Mouse (Mus musculus) CH12.LX (cell line): ENCODE results near the gene Prkce. TPM values are rescaled to one million over a fixed set of nuclear protein-coding genes. Genes with fewer than 3 reads are reported as not detected.

Experiments
- DNase-seq: peaks from one replicate; pipeline ENCODE4 v3.0.0-alpha.2; 2013; ENCODE audit errors: extremely low read depth
- H3K27ac ChIP-seq: 2 replicates; pipeline ENCODE4 v1.5.1; 2012; ENCODE audit warnings: low read depth, mild to moderate bottlenecking, control low read depth, moderate library complexity; ENCODE audit not compliant: insufficient read depth
- H3K27me3 ChIP-seq: replicated peaks from 2 replicates; pipeline ENCODE3; 2012; ENCODE audit warnings: inconsistent platforms
- H3K36me3 ChIP-seq, 2 experiments: replicated peaks in 1 of 2; 2 replicates each; pipeline versions ENCODE3 to v1.6.1; 2012; ENCODE audit warnings: inconsistent platforms in 1 of 2, low read length in 1 of 2, mild to moderate bottlenecking in 1 of 2, mixed read lengths in 1 of 2, moderate library complexity in 1 of 2; ENCODE audit not compliant: control insufficient read depth in 1 of 2, insufficient read depth in 1 of 2
- H3K4me1 ChIP-seq, 2 experiments: 2 replicates each; pipeline ENCODE4 v1.6.1; 2012; ENCODE audit warnings: inconsistent platforms in 1 of 2, moderate library complexity in 1 of 2; ENCODE audit not compliant: insufficient read depth in 2 of 2, control insufficient read depth in 1 of 2
- H3K4me2 ChIP-seq: 2 replicates; pipeline ENCODE4 v1.6.1; 2012; ENCODE audit warnings: low read depth, mild to moderate bottlenecking, control low read depth; ENCODE audit not compliant: poor library complexity, insufficient read depth, severe bottlenecking
- H3K4me3 ChIP-seq, 3 experiments: fragments of 150-350 bp in 1 of 3; sonication (generic) in 1 of 3; replicated peaks in 1 of 3; 2 replicates each; pipeline versions ENCODE3 to v1.5.1; 2011 to 2012; ENCODE audit warnings: low read depth in 2 of 3, low read length in 2 of 3, mild to moderate bottlenecking in 2 of 3, moderate library complexity in 2 of 3, control low read depth in 1 of 3, improper control_type of control experiment in 1 of 3, inconsistent platforms in 1 of 3, mixed read lengths in 1 of 3; ENCODE audit not compliant: poor library complexity in 1 of 3
- H3K79me2 ChIP-seq: replicated peaks from 2 replicates; pipeline ENCODE4 v1.6.1; 2012; ENCODE audit warnings: mild to moderate bottlenecking, moderate library complexity; ENCODE audit not compliant: control insufficient read depth, poor library complexity, insufficient read depth, severe bottlenecking; ENCODE audit errors: extremely low read depth
- H3K9ac ChIP-seq: 2 replicates; pipeline ENCODE4 v1.6.1; 2012; ENCODE audit warnings: low read depth, mild to moderate bottlenecking, control low read depth, moderate library complexity; ENCODE audit not compliant: insufficient read depth
- H3K9me3 ChIP-seq: replicated peaks from 2 replicates; pipeline ENCODE3; 2012; ENCODE audit warnings: low read length, inconsistent platforms, mixed read lengths
- BHLHE40 ChIP-seq: IDR thresholded peaks from 2 replicates; pipeline ENCODE4 v1.6.1; 2011; ENCODE audit warnings: mild to moderate bottlenecking, low read depth, low read length, improper control_type of control experiment
- CHD1 ChIP-seq: IDR thresholded peaks from 2 replicates; pipeline ENCODE4 v1.6.1; 2012; ENCODE audit warnings: low read depth, low read length, improper control_type of control experiment, inconsistent platforms
- CHD2 ChIP-seq: IDR thresholded peaks from 2 replicates; pipeline ENCODE4 v1.6.1; 2011; ENCODE audit warnings: low read length, improper control_type of control experiment
- E2F4 ChIP-seq: IDR thresholded peaks from 2 replicates; pipeline ENCODE4 v1.6.1; 2011; ENCODE audit warnings: low read depth, low read length, improper control_type of control experiment; ENCODE audit not compliant: insufficient replicate concordance
- ELF1 ChIP-seq: IDR thresholded peaks from 2 replicates; pipeline ENCODE4 v1.6.1; 2014; ENCODE audit warnings: low read depth, mild to moderate bottlenecking, inconsistent platforms, low read length, improper control_type of control experiment
- EP300 ChIP-seq: IDR thresholded peaks from 2 replicates; pipeline ENCODE4 v1.6.1; 2011; ENCODE audit warnings: low read length, improper control_type of control experiment
- GABPA ChIP-seq: IDR thresholded peaks from 2 replicates; pipeline ENCODE4 v1.6.1; 2012; ENCODE audit warnings: low read depth, low read length, improper control_type of control experiment, inconsistent platforms; ENCODE audit not compliant: insufficient replicate concordance
- IRF4 ChIP-seq: IDR thresholded peaks from 2 replicates; pipeline ENCODE4 v1.6.1; 2014; ENCODE audit warnings: low read depth, mild to moderate bottlenecking, inconsistent platforms, low read length, improper control_type of control experiment
- JUN ChIP-seq: IDR thresholded peaks from 2 replicates; pipeline ENCODE4 v1.6.1; 2011; ENCODE audit warnings: low read depth, mild to moderate bottlenecking, low read length, improper control_type of control experiment, moderate library complexity; ENCODE audit not compliant: insufficient read depth
- JUND ChIP-seq: conservative IDR thresholded peaks from 2 replicates; pipeline ENCODE4 v1.6.1; 2011; ENCODE audit warnings: low read depth, low read length, improper control_type of control experiment
- MAFK ChIP-seq: IDR thresholded peaks from 2 replicates; pipeline ENCODE4 v1.6.1; 2011; ENCODE audit warnings: low read length, improper control_type of control experiment; ENCODE audit not compliant: insufficient replicate concordance
- MAX ChIP-seq: IDR thresholded peaks from 2 replicates; pipeline ENCODE4 v1.6.1; 2011; ENCODE audit warnings: low read length, improper control_type of control experiment
- MEF2A ChIP-seq: IDR thresholded peaks from 2 replicates; pipeline ENCODE4 v1.6.1; 2014; ENCODE audit warnings: low read depth, mild to moderate bottlenecking, inconsistent platforms, low read length, improper control_type of control experiment, borderline replicate concordance
- MYC ChIP-seq: IDR thresholded peaks from 2 replicates; pipeline ENCODE4 v1.6.1; 2011; ENCODE audit warnings: low read depth, mild to moderate bottlenecking, improper control_type of control experiment, low read length
- NRF1 ChIP-seq: IDR thresholded peaks from 2 replicates; pipeline ENCODE4 v1.6.1; 2014; ENCODE audit warnings: low read depth, mild to moderate bottlenecking, inconsistent platforms, low read length, improper control_type of control experiment, moderate library complexity
- PAX5 ChIP-seq: IDR thresholded peaks from 2 replicates; pipeline ENCODE4 v1.6.1; 2012; ENCODE audit warnings: low read length, inconsistent platforms, mixed read lengths
- POLR2AphosphoS2 ChIP-seq: IDR thresholded peaks from 2 replicates; pipeline ENCODE4 v1.6.1; 2011; ENCODE audit warnings: low read depth, low read length, improper control_type of control experiment
- RAD21 ChIP-seq: IDR thresholded peaks from 2 replicates; pipeline ENCODE4 v1.6.1; 2011; ENCODE audit warnings: low read depth, mild to moderate bottlenecking, low read length, improper control_type of control experiment, moderate library complexity
- RCOR1 ChIP-seq: conservative IDR thresholded peaks from 2 replicates; pipeline ENCODE4 v1.6.1; 2012; ENCODE audit warnings: low read depth, mild to moderate bottlenecking, inconsistent platforms, low read length, improper control_type of control experiment
- SIN3A ChIP-seq: IDR thresholded peaks from 2 replicates; pipeline ENCODE4 v1.6.1; 2012; ENCODE audit warnings: low read length, improper control_type of control experiment, inconsistent platforms
- TBP ChIP-seq: conservative IDR thresholded peaks from 2 replicates; pipeline ENCODE4 v1.6.1; 2011; ENCODE audit warnings: low read depth, low read length, improper control_type of control experiment
- USF2 ChIP-seq: conservative IDR thresholded peaks from 2 replicates; pipeline ENCODE4 v1.6.1; 2011; ENCODE audit warnings: low read depth, low read length, improper control_type of control experiment
- ZC3H11A ChIP-seq: IDR thresholded peaks from 2 replicates; pipeline ENCODE4 v1.6.1; 2012; ENCODE audit warnings: low read depth, mild to moderate bottlenecking, inconsistent platforms, low read length, improper control_type of control experiment
- ZKSCAN1 ChIP-seq: IDR thresholded peaks from 2 replicates; pipeline ENCODE4 v1.6.1; 2012; ENCODE audit warnings: low read depth, inconsistent platforms, low read length, improper control_type of control experiment, borderline replicate concordance
- ZMIZ1 ChIP-seq: IDR thresholded peaks from 2 replicates; pipeline ENCODE4 v1.6.1; 2012; ENCODE audit warnings: low read depth, mild to moderate bottlenecking, inconsistent platforms, low read length, improper control_type of control experiment
- dilution Hi-C: fragments of 300-500 bp; cut with MboI; formaldehyde crosslinking; loops from 2 replicates; pipeline ENCODE4 v1.14.3; 2020; ENCODE audit warnings: low sequenced_read_pairs; ENCODE audit not compliant: extremely low pct_unique_long_range_greater_than_20kb, extremely low pct_ligation_motif_present
- in situ Hi-C: fragments of 300-500 bp; cut with MboI; formaldehyde crosslinking; loops from 3 replicates; pipeline ENCODE4 v1.14.3; 2019; ENCODE audit warnings: low sequenced_read_pairs, low pct_ligation_motif_present, low pct_unique_long_range_greater_than_20kb, mixed read lengths
- polyA plus RNA-seq: library from polyadenylated mRNA; unstranded; fragments of >175 nt; gene quantifications from 2 replicates; pipeline ENCODE4 v1.2.1, GENCODE M21; 2012; ENCODE audit warnings: low read depth; ENCODE audit not compliant: insufficient read length
- total RNA-seq, 2 experiments: library from RNA; depleted of rRNA; stranded (reverse); fragments of 300-350 nt in 1 of 2; fragments of >200 nt in 1 of 2; gene quantifications; 2 replicates each; pipeline ENCODE4 v1.2.3; 2012 to 2014

The Prkce gene
- total and polyA plus RNA-seq, 3 experiments: 4.1 to 13.2 (median 11.4) TPM

- no peak for DNase-seq
- H3K36me3 ChIP-seq: peaks cover 7 to 30% of the 10 kb centered on the region in 2 experiments
- H3K4me2 ChIP-seq: no peak overlapping the region
- no peak overlapping the region for H3K4me3 ChIP-seq
- no peaks in the 10 kb centered on the region; the same call in 1 of the 2 replicates for H3K79me2 ChIP-seq
- H3K9ac ChIP-seq: no peak overlapping the region
- in situ Hi-C loops: no loop called here
- peaks cover 0 to 46% of the 10 kb centered on the region in 2 experiments; a peak in 2 of 4 replicates for H3K4me1 ChIP-seq
- no peaks in the 10 kb centered on the region for H3K27me3 ChIP-seq
- H3K27ac ChIP-seq: no peak overlapping the region
- no peaks in the 10 kb centered on the region for H3K9me3 ChIP-seq
- TF ChIP-seq MAX: no peak
- TF ChIP-seq ELF1: no peak
- no peak for TF ChIP-seq EP300
- TF ChIP-seq RCOR1: no peak
- no peak for TF ChIP-seq CHD1
- no peak for TF ChIP-seq GABPA
- TF ChIP-seq MYC: no peak
- no peak for TF ChIP-seq NRF1
- no peak for TF ChIP-seq USF2
- TF ChIP-seq BHLHE40: no peak
- TF ChIP-seq ZKSCAN1: no peak
- TF ChIP-seq MEF2A: no peak
- TF ChIP-seq JUN: no peak
- TF ChIP-seq CHD2: no peak
- TF ChIP-seq PAX5: no peak
- TF ChIP-seq E2F4: no peak
- TF ChIP-seq RAD21: no peak
- no peak for TF ChIP-seq ZC3H11A
- no peak for TF ChIP-seq IRF4
- TF ChIP-seq, all 38 proteins: peak for 0
- dilution Hi-C loops: no loop called here
Observed at GRCm38 (mm10) chr17:86414608-86415007, 247.0 kb downstream of the Prkce start.

DNA sequence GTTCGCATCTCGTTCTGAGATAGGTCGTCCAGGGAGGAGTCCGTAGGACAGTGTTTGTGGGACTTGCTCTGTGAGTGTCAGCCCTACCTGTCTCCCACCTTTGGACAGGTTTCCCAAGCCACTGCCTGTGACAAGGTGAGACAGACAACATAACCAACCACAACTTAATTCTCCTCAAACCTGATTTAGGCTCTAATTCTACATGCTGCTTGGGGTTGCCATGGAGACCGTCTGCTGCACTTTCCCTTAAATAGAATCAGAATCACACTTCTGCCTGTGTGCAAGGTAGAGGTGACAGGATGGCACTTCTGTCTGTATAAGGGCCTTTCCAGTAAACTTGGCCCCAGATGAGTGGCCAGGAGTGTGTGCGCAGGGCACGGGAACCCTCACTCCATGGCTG is 248.4 kb downstream of the Prkce start:
- no peak overlapping the region for H3K9ac ChIP-seq
- H3K9me3 ChIP-seq: peaks cover 5% of the 10 kb centered on the region
- H3K27me3 ChIP-seq: no peaks in the 10 kb centered on the region
- no peaks in the 10 kb centered on the region; the same call in 1 of the 2 replicates for H3K79me2 ChIP-seq
- TF ChIP-seq TBP: no peak
- no peak for TF ChIP-seq E2F4
- TF ChIP-seq CHD2: no peak
- no peak for TF ChIP-seq JUND
- TF ChIP-seq MAX: no peak
- no peak for TF ChIP-seq MAFK
- TF ChIP-seq SIN3A: no peak
- TF ChIP-seq RAD21: no peak
- no peak for TF ChIP-seq POLR2AphosphoS2
- no peak for TF ChIP-seq ZC3H11A
- TF ChIP-seq ZKSCAN1: no peak
- no peak for TF ChIP-seq IRF4
- TF ChIP-seq BHLHE40: no peak
- no peak for TF ChIP-seq CHD1
- TF ChIP-seq GABPA: no peak
- no peak for TF ChIP-seq EP300
- no peak for TF ChIP-seq ZMIZ1
- H3K4me2 ChIP-seq: no peak overlapping the region
- H3K4me1 ChIP-seq: peaks cover 0 to 32% of the 10 kb centered on the region in 2 experiments; a peak in 2 of 4 replicates
- H3K36me3 ChIP-seq: peaks cover 7 to 39% of the 10 kb centered on the region in 2 experiments
- in situ Hi-C loops (no loop called here), dilution Hi-C loops (no loop called here)
- no peak for DNase-seq
- H3K27ac ChIP-seq: no peak overlapping the region
- no peak overlapping the region for H3K4me3 ChIP-seq
